Mouse (Mus musculus) embryonic fibroblast, embryonic 13.5 days (primary cell): ENCODE data around the gene Acbd4. TPM values are rescaled to one million over a fixed set of nuclear protein-coding genes. Genes with fewer than 3 reads are reported as not detected.
A peak's percentile ranks its signal among the peaks of the same experiment; 100 is the strongest.

Experiments used
- H3K27ac ChIP-seq: 2 replicates; pipeline ENCODE4 v1.5.1; 2012; ENCODE audit warnings: low read length, control low read depth, inconsistent platforms; ENCODE audit not compliant: insufficient read depth
- H3K4me1 ChIP-seq: 2 replicates; pipeline ENCODE4 v1.6.1; 2011; ENCODE audit warnings: low read length; ENCODE audit not compliant: control insufficient read depth, insufficient read depth
- H3K4me3 ChIP-seq: 2 replicates; pipeline ENCODE4 v1.5.1; 2011; ENCODE audit warnings: mild to moderate bottlenecking, control low read depth, low read length; ENCODE audit not compliant: insufficient read depth
- CTCF ChIP-seq: IDR thresholded peaks from 2 replicates; pipeline ENCODE4 v1.5.1; 2011; ENCODE audit warnings: mild to moderate bottlenecking, control low read depth, low read length, moderate library complexity, borderline replicate concordance; ENCODE audit not compliant: insufficient read depth
- POLR2A ChIP-seq: IDR thresholded peaks from 2 replicates; pipeline ENCODE4 v1.6.1; 2011; ENCODE audit warnings: low read depth, mild to moderate bottlenecking, control low read depth, low read length, moderate library complexity
- polyA plus RNA-seq: library from polyadenylated mRNA; stranded (reverse); fragments of >200 nt; gene quantifications from 2 replicates; pipeline ENCODE4 v1.2.4, GENCODE M21; 2011; ENCODE audit warnings: low read depth; ENCODE audit not compliant: missing spikeins, insufficient read length

The Acbd4 gene
- polyA plus RNA-seq, 1 experiment = 23.3 TPM

GRCm38 (mm10) chr11:103112552-103112912 lies 11.1 kb downstream of the Acbd4 start:
- Histone ChIP-seq H3K27ac (no peak overlapping the region), H3K4me3 (no peak overlapping the region), H3K4me1 (no peaks in the 10 kb centered on the region; the same call in 1 of the 2 replicates)
- TF ChIP-seq CTCF = no peak

DNA sequence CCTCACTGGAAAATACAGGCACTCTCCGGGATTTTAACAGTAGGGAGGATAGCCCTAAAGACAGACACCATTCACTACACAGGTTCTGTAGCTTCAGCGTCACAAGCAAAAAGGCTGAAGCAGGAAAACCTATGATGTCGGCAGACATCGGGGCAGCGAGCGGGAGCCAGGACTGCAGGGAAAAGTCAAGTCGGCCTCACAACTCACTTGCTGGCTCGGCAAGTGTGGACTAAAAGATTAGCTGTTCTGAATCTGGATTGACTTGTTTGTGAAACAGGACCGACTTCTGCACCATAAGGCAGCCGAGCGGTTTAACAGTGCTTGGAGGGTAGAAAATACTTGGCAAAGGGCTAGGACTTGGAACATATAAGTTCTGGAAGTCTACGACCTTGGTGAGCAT lies 11.5 kb downstream of the Acbd4 start:
- Histone ChIP-seq H3K27ac (no peak overlapping the region), H3K4me3 (no peak overlapping the region), H3K4me1 (no peaks in the 10 kb centered on the region; the same call in 1 of the 2 replicates)
- TF ChIP-seq POLR2A = no peak
- TF ChIP-seq CTCF = no peak

DNA sequence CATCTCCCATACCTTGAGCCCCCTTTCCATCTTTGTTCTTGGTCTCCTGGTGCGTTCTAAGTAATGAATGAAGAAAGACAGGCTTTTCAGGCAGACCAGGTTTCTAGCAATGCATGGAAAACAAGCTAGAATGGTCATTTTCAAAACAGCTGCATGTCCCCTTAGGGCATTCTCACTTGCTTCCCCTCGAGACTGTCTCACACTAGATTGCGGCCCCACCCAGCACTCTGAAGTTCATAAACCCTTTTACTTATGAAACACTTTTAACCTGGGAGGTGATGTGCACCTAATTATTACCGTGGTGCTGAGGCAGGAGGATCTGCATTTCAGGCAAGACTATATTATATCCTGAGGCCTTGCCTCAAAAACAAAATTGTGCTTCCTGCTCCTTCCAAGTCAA lies 12.3 kb downstream of the Acbd4 start:
- Histone ChIP-seq H3K27ac (no peak overlapping the region), H3K4me1 (no peaks in the 10 kb centered on the region; the same call in 1 of the 2 replicates), H3K4me3 (no peak overlapping the region)
- TF ChIP-seq CTCF (no peak), POLR2A (0 out of 2 replicates have a peak, but pooled peaks have one; percentile 19)

GRCm38 (mm10) chr11:103114270-103114943 lies 12.9 kb downstream of the Acbd4 start:
- Histone ChIP-seq H3K4me3 (peak overlapping the region; percentile 55), H3K4me1 (no peaks in the 10 kb centered on the region; the same call in 1 of the 2 replicates), H3K27ac (no peak overlapping the region)
- TF ChIP-seq CTCF = no peak
- no peak for TF ChIP-seq POLR2A

- Histone ChIP-seq H3K4me3 (peak overlapping the region; percentile 55), H3K4me1 (no peaks in the 10 kb centered on the region; the same call in 1 of the 2 replicates)
- no peak for TF ChIP-seq CTCF
- peak; percentile 79 for TF ChIP-seq POLR2A
These were observed 13.9 kb downstream of the Acbd4 start for GRCm38 (mm10) chr11:103115163-103116007.

DNA sequence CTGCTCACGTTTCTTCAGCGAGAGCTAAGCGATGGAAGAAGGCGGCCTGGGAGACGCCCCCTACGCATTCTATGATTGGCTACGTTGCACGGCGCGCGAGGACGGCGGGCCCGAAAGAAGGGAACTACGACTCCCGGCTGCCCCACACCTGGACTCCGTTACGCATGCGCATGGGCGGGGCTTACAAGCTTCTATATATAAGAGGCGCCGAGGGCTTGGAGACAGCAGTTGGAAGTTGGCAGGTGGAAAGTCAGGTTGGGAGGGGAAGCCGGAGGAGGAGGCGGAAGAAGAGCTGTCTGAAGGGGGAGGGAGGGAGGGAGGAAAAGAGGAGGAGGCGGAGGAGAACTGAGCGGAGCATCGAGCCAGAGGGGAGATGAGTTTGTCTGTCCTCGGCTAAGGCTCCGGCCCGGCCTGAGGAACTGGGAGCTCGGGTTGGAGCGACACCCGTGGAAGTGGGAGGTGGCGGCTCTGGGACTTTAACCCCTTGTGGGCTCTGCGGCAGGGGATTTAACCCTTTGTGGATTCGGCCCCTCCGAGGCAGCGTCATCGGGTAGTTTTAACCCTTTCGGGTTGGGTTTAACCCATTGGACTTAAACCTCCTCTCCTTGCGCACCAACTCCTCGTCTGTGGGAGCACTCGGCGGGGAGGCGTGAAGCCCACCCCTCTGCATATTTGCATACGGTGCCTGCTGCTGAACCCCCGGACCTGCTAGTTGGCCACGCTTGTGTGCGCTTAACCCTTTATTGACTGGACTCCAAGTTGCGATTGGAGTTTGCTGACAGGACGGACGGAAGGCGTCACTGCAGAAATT lies 14.7 kb downstream of the Acbd4 start, which contains the start of gene Hexim1:
TSS of gene Hexim1 (plus strand) at position 224 of the 811 bp plus-strand sequence.
- no peaks in the 10 kb centered on the region; the same call in 1 of the 2 replicates for H3K4me1 ChIP-seq
- TF ChIP-seq CTCF = no peak
- TF ChIP-seq POLR2A = peak; percentile 99

More at GRCm38 (mm10) chr11:103115163-103116007, 13.9 kb downstream of the Acbd4 start:
- H3K27ac ChIP-seq = peak overlapping the region; percentile 76

DNA sequence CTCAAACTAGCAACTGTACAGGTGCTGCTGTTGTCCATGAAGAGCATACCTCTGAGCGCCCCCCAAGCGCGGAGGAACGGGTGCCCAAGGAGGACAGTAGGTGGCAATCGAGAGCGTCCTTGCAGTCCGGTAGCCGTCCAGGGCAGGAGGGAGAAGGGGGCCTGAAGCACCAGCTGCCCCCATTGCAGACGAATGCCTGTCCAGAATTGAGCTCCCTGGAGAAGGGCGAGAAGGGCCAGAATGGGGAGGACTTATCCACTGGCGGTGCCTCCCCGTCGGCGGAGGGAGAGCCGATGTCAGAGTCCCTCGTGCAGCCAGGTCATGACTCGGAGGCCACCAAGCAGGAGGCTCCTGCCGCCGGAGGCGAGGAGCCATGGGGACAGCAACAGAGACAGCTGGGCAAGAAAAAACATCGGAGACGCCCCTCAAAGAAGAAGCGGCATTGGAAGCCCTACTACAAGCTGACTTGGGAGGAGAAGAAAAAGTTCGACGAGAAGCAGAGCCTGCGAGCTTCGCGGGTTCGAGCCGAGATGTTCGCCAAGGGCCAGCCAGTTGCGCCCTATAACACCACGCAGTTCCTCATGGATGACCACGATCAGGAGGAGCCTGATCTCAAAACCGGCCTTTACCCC lies 15.6 kb downstream of the Acbd4 start:
- Histone ChIP-seq H3K27ac (peak overlapping the region; percentile 17; the same call in 1 of the 2 replicates), H3K4me3 (peak overlapping the region; percentile 72), H3K4me1 (no peaks in the 10 kb centered on the region; the same call in 1 of the 2 replicates)
- peak; percentile 88 for TF ChIP-seq CTCF
- TF ChIP-seq POLR2A = no peak

More for the DNA sequence above, 14.7 kb downstream of the Acbd4 start, which contains the start of gene Hexim1:
- H3K27ac ChIP-seq = peak within 1 kb of the TSS; percentile 76
- H3K4me3 ChIP-seq = peak within 1 kb of the TSS; percentile 72

DNA sequence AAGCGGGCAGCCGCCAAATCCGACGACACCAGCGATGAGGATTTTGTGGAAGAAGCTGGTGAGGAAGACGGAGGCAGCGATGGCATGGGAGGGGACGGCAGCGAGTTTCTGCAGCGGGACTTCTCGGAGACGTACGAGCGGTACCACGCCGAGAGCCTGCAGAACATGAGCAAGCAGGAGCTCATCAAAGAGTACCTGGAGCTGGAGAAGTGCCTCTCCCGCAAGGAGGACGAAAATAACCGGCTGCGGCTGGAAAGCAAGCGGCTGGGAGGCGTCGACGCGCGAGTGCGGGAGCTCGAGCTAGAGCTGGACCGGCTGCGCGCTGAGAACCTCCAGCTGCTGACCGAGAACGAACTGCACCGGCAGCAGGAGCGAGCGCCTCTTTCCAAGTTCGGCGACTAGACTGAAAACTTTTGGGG lies 16.1 kb downstream of the Acbd4 start:
- Histone ChIP-seq H3K4me1 (no peaks in the 10 kb centered on the region; the same call in 1 of the 2 replicates), H3K4me3 (peak overlapping the region; percentile 72), H3K27ac (no peak overlapping the region)
- TF ChIP-seq POLR2A (no peak), CTCF (no peak)

- no peak overlapping the region for H3K4me3 ChIP-seq
- TF ChIP-seq CTCF (no peak), POLR2A (no peak)
These were observed 17.4 kb downstream of the Acbd4 start for GRCm38 (mm10) chr11:103118866-103119265.

More at GRCm38 (mm10) chr11:103118866-103119265, 17.4 kb downstream of the Acbd4 start:
- H3K4me1 ChIP-seq = no peaks in the 10 kb centered on the region; the same call in 1 of the 2 replicates
- no peak overlapping the region for H3K27ac ChIP-seq
